Mouse (Mus musculus) embryonic facial prominence, embryonic 12.5 days (tissue): ENCODE measurements at regions not wholly inside any gene's neighbourhood (a gene's known extent, or its start where the extent isn't known, plus 50 kb on each side); places are given as distances from the start of the nearest gene placed in this dataset.
"Not testable (repeated sequence)": the region's sequence is repeated elsewhere in the genome, so short reads cannot be mapped to it uniquely, and the experiment has no call there.

ENCODE experiments used
- ATAC-seq: fragments of 200-750 bp; cut with Nextera tagmentation; 2 replicates; pipeline ENCODE4 v1.8.0; 2017; ENCODE audit not compliant: insufficient number of reproducible peaks, insufficient read depth, low FRiP score, low TSS enrichment
- H3K27ac ChIP-seq: fragments of 300-500 bp; sonication (generic); 2 replicates; pipeline ENCODE4 v1.5.1; 2016; ENCODE audit warnings: mild to moderate bottlenecking
- H3K27me3 ChIP-seq: fragments of 300-500 bp; sonication (generic); 2 replicates; pipeline ENCODE4 v1.6.1; 2016; ENCODE audit warnings: mild to moderate bottlenecking, moderate library complexity
- H3K36me3 ChIP-seq: fragments of 300-500 bp; sonication (generic); 2 replicates; pipeline ENCODE4 v1.6.1; 2016; ENCODE audit warnings: mild to moderate bottlenecking
- H3K4me1 ChIP-seq: fragments of 300-500 bp; sonication (generic); 2 replicates; pipeline ENCODE4 v1.6.1; 2016
- H3K4me2 ChIP-seq: fragments of 300-500 bp; sonication (generic); replicated peaks from 2 replicates; pipeline ENCODE4 v1.6.1; 2016; ENCODE audit warnings: mild to moderate bottlenecking, moderate library complexity
- H3K4me3 ChIP-seq: fragments of 300-500 bp; sonication (generic); 2 replicates; pipeline ENCODE4 v1.5.1; 2016; ENCODE audit warnings: mild to moderate bottlenecking
- H3K9ac ChIP-seq: fragments of 300-500 bp; sonication (generic); 2 replicates; pipeline ENCODE4 v1.6.1; 2016; ENCODE audit warnings: mild to moderate bottlenecking, moderate library complexity
- H3K9me3 ChIP-seq: fragments of 300-500 bp; sonication (generic); 2 replicates; pipeline ENCODE4 v1.6.1; 2016; ENCODE audit warnings: mild to moderate bottlenecking, moderate library complexity
- WGBS: fragments of 180-500 bp; shearing (Covaris S2); methylation state at CpG from one replicate; pipeline ENCODE4 v1.1.7; 2016; 5-methylcytosine and 5-hydroxymethylcytosine counted together

DNA sequence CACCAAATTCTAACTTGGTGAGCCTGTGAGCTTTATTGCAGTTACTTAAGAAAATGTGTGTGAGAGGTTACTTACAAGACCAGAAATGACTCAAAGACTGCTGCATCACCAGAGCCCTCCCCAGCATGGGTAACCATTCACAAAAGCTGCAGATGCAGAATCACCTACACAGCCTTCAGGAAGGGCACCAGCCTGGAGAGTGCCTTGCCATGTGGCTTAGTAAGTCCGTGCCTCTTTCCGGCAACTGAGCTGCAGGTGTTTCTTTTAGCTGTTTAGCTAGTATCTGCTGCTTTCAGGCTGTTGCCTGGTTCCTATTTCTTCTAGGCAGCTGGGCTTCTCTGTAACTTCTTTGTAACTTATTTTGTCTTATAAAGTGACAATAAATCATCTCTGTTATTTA lies 213.2 kb upstream of the Stxbp6 start:
- H3K36me3 ChIP-seq = no peaks in the 10 kb centered on the region
- ATAC-seq = no peak

DNA sequence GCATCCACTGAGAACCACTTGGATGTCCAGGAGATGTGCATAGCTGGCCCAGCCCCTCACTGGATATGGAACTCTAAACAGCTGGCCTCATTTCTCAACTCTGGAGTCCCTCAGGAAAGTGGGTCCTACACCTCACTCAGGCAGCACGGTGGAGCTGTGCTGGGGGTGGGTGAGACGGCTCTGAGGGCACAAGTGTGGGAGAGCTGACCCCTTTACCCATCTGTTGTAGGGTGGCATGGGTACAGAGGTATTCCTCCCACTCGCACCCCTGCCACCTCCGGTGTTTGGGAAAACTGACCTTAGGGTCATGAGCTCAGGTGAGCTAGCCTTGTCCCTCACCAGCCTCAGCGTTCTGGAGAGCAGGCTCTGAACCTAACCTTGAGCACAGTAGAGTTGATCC lies 181.8 kb upstream of the Stxbp6 start:
- Histone ChIP-seq H3K9ac (no peak overlapping the region), H3K9me3 (no peaks in the 10 kb centered on the region), H3K4me3 (no peak overlapping the region), H3K4me1 (no peaks in the 10 kb centered on the region), H3K36me3 (no peaks in the 10 kb centered on the region), H3K27ac (no peak overlapping the region), H3K4me2 (no peak overlapping the region), H3K27me3 (no peaks in the 10 kb centered on the region)
- peak; percentile 47; the same call in 1 of the 2 replicates for ATAC-seq
- WGBS = 90% methylated on average over 5 of the region's 5 CpGs

More for the DNA sequence above, 213.2 kb upstream of the Stxbp6 start:
- Histone ChIP-seq H3K27ac (no peak overlapping the region), H3K27me3 (no peaks in the 10 kb centered on the region), H3K4me1 (no peaks in the 10 kb centered on the region), H3K9ac (no peak overlapping the region), H3K9me3 (no peaks in the 10 kb centered on the region), H3K4me3 (no peak overlapping the region), H3K4me2 (no peak overlapping the region)
- 71% methylated on average over 2 of the region's 2 CpGs for WGBS

GRCm38 (mm10) chr12:45211131-45211530 lies 136.6 kb upstream of the Stxbp6 start:
- WGBS = 89% methylated on average over 1 of the region's 1 CpGs
- no peak for ATAC-seq
- no peak overlapping the region for H3K4me2 ChIP-seq
- H3K9me3 ChIP-seq = no peaks in the 10 kb centered on the region
- H3K4me3 ChIP-seq = no peak overlapping the region
- H3K36me3 ChIP-seq = no peaks in the 10 kb centered on the region
- no peaks in the 10 kb centered on the region for H3K4me1 ChIP-seq
- no peak overlapping the region for H3K9ac ChIP-seq
- no peaks in the 10 kb centered on the region for H3K27me3 ChIP-seq
- H3K27ac ChIP-seq = no peak overlapping the region

- H3K4me3 ChIP-seq = no peak overlapping the region
- no peak overlapping the region for H3K9ac ChIP-seq
- no peaks in the 10 kb centered on the region for H3K36me3 ChIP-seq
- ATAC-seq = no peak; the same call in 1 of the 2 replicates
- H3K27me3 ChIP-seq = no peaks in the 10 kb centered on the region
- H3K4me1 ChIP-seq = no peaks in the 10 kb centered on the region
- no peak overlapping the region for H3K4me2 ChIP-seq
- WGBS = 63% methylated on average over 18 of the region's 19 CpGs
- no peaks in the 10 kb centered on the region for H3K9me3 ChIP-seq
- no peak overlapping the region for H3K27ac ChIP-seq
Observed at GRCm38 (mm10) chr12:45195304-45195920, 120.9 kb upstream of the Stxbp6 start.

DNA sequence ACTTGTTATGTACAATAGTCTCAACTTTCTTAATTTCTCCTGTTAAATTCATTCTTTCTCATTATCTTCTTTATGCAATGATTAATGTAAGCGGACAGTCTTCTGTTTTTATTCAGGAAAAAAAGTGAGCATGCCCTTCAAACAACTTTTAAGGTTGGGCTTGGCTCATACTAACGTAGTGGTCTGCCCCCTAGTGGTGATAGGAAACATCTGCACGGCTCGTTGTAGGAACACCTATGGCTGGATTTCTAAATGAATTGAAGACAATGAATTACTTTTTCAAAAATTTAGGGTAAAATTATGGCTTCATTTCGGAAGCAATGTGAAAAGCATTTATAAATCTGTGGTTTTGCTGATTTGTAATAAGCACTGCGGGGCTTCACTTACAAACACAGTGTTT lies 112.6 kb upstream of the Stxbp6 start:
- Histone ChIP-seq H3K27ac (no peak overlapping the region), H3K36me3 (no peaks in the 10 kb centered on the region), H3K27me3 (no peaks in the 10 kb centered on the region), H3K9ac (no peak overlapping the region), H3K4me3 (no peak overlapping the region), H3K9me3 (no peaks in the 10 kb centered on the region), H3K4me2 (no peak overlapping the region), H3K4me1 (no peaks in the 10 kb centered on the region)
- 15% methylated on average over 6 of the region's 6 CpGs for WGBS
- ATAC-seq = no peak

DNA sequence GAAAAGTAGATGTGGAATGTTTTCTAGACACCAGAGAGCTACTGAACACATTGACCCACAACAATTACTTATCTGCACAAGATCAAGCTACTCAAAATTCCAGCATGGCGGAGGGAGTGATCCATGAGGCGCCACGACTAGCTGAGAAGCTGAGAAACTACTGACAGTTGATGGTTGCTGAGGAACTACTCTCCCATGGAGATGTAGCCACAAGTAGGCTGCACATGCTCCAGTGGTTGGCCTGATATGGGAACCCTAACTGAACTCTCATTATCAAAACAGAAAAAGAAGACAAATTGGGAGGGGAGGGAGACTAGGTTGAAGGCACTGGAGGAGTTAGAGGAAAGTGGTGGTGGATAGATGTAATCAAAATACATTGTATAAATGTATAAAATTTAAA lies 110.0 kb upstream of the Stxbp6 start:
- H3K4me3 ChIP-seq = no peak overlapping the region
- no peak overlapping the region for H3K9ac ChIP-seq
- no peaks in the 10 kb centered on the region for H3K27me3 ChIP-seq
- no peak overlapping the region for H3K27ac ChIP-seq
- ATAC-seq = no peak
- H3K36me3 ChIP-seq = no peaks in the 10 kb centered on the region
- no peak overlapping the region for H3K4me2 ChIP-seq
- H3K4me1 ChIP-seq = no peaks in the 10 kb centered on the region
- WGBS = 82% methylated on average over 3 of the region's 3 CpGs
- no peaks in the 10 kb centered on the region for H3K9me3 ChIP-seq

DNA sequence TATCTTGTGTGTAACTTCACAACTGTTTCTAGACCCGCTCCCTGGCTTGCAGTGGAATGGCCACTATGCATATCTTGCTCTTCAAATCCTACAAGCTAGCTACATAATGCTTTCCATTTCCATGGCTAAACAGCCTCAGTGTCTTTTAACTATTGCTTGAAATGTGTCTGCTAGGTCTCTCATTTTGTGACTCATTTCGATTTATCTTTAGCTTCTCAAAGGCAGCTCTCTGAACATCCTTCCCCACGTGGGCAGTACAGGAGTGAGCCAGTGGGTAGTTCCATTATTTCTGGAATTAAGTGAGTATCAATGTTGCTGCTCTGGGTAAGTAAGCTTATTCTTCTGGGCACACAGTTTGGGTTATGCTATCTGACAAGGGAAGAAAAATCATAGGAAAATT lies 102.9 kb upstream of the Stxbp6 start:
- 83% methylated on average over 3 of the region's 3 CpGs for WGBS
- H3K27me3 ChIP-seq = no peaks in the 10 kb centered on the region
- no peak overlapping the region for H3K4me3 ChIP-seq
- no peaks in the 10 kb centered on the region for H3K9me3 ChIP-seq
- H3K4me1 ChIP-seq = no peaks in the 10 kb centered on the region
- no peak overlapping the region for H3K27ac ChIP-seq
- no peaks in the 10 kb centered on the region for H3K36me3 ChIP-seq
- no peak for ATAC-seq
- H3K4me2 ChIP-seq = no peak overlapping the region
- no peak overlapping the region for H3K9ac ChIP-seq

GRCm38 (mm10) chr12:45175259-45175658 lies 100.8 kb upstream of the Stxbp6 start:
- H3K4me3 ChIP-seq, H3K9ac ChIP-seq, ATAC-seq, H3K4me1 ChIP-seq, H3K27me3 ChIP-seq, H3K27ac ChIP-seq, H3K36me3 ChIP-seq, H3K4me2 ChIP-seq, H3K9me3 ChIP-seq: not testable (repeated sequence)
- WGBS = 89% methylated on average over 2 of the region's 2 CpGs

DNA sequence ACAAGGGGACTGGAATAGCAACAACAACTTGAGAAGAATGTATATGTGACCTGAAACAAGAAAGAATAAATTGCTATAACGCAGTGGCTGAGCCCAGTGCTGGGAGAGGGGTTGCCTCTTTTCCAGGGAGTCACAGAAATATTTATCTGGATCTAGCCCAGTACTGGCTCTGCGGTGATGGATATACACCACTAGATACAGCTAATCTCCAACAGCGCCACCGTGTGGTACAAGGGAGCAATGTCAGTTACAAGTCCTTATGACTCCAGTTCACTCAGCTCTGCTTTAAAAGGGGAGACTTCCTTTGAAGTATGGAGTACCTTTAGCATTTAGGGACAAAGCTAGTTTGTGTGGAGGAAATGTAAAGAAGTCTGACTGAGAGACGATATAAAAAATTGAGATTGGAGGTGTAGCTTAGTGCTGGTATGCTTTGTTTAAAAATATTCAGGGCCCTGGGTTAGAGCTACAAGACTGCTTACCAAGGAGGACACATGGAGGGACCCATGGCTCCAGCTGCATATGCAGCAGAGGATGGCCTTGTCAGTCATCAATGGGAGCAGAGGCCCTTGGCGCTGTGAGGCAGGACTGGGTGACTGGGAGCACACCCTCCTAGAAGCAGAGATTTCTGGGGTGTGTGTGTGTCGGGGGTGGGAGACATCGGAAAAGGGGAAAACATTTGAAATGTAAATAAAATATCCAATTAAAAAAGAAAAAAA lies 97.6 kb upstream of the Stxbp6 start:
- no peak for ATAC-seq
- H3K9me3 ChIP-seq = no peaks in the 10 kb centered on the region

GRCm38 (mm10) chr12:45162011-45162410 lies 87.5 kb upstream of the Stxbp6 start:
- no peaks in the 10 kb centered on the region for H3K27me3 ChIP-seq
- no peak for ATAC-seq
- 72% methylated on average over 4 of the region's 4 CpGs for WGBS
- no peak overlapping the region for H3K9ac ChIP-seq
- no peaks in the 10 kb centered on the region for H3K4me1 ChIP-seq
- no peaks in the 10 kb centered on the region for H3K9me3 ChIP-seq
- H3K4me2 ChIP-seq = no peak overlapping the region
- H3K4me3 ChIP-seq = no peak overlapping the region
- H3K27ac ChIP-seq = no peak overlapping the region
- no peaks in the 10 kb centered on the region for H3K36me3 ChIP-seq

More for the DNA sequence above, 97.6 kb upstream of the Stxbp6 start:
- Histone ChIP-seq H3K27ac (no peak overlapping the region), H3K36me3 (no peaks in the 10 kb centered on the region), H3K9ac (no peak overlapping the region), H3K4me1 (no peaks in the 10 kb centered on the region), H3K4me2 (no peak overlapping the region), H3K4me3 (no peak overlapping the region), H3K27me3 (no peaks in the 10 kb centered on the region)
- WGBS = 43% methylated on average over 8 of the region's 8 CpGs

DNA sequence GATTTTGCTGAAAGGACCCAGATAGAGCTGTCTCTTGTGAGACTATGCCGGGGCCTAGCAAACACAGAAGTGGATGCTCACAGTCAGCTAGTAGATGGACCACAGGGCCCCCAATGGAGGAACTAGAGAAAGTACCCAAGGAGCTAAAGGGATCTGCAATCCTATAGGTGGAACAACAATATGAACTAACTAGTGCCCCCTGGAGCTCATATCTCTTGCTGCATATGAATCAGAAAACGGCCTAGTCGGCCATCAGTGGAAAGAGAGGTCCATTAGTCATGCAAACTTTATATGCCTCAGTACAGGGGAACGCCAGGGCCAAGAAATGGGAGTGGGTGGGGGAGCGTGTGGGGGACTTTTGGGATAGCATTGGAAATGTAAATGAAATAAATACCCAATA lies 87.1 kb upstream of the Stxbp6 start:
- H3K9me3 ChIP-seq, H3K36me3 ChIP-seq, H3K4me2 ChIP-seq, H3K27me3 ChIP-seq, H3K9ac ChIP-seq, H3K27ac ChIP-seq, H3K4me1 ChIP-seq, ATAC-seq, H3K4me3 ChIP-seq: not testable (repeated sequence)
- 86% methylated on average over 5 of the region's 5 CpGs for WGBS

- no peaks in the 10 kb centered on the region for H3K27me3 ChIP-seq
- no peak overlapping the region for H3K4me2 ChIP-seq
- no peak overlapping the region for H3K4me3 ChIP-seq
- H3K36me3 ChIP-seq = no peaks in the 10 kb centered on the region
- no peaks in the 10 kb centered on the region for H3K4me1 ChIP-seq
- H3K9ac ChIP-seq = no peak overlapping the region
- no peak overlapping the region for H3K27ac ChIP-seq
- ATAC-seq = no peak
- H3K9me3 ChIP-seq = no peaks in the 10 kb centered on the region
- 77% methylated on average over 3 of the region's 3 CpGs for WGBS
Observed at GRCm38 (mm10) chr12:45158986-45159385, 84.5 kb upstream of the Stxbp6 start.
